Mouse (Mus musculus) heart, embryonic 12.5 days (tissue): ENCODE measurements around the gene Stxbp6. TPM values are rescaled to one million over a fixed set of nuclear protein-coding genes. Genes with fewer than 3 reads are reported as not detected.
"Not testable (repeated sequence)": the region's sequence is repeated elsewhere in the genome, so short reads cannot be mapped to it uniquely, and the experiment has no call there.

Experiments
- ATAC-seq: fragments of 200-750 bp; cut with Nextera tagmentation; 2 replicates; pipeline ENCODE4 v1.8.0; 2017; ENCODE audit warnings: moderate TSS enrichment, moderate library complexity; ENCODE audit not compliant: insufficient number of reproducible peaks, low FRiP score
- H3K27ac ChIP-seq: fragments of 300-500 bp; sonication (generic); 2 replicates; pipeline ENCODE4 v1.5.1; 2016; ENCODE audit warnings: mild to moderate bottlenecking, moderate library complexity; ENCODE audit not compliant: poor library complexity, severe bottlenecking
- H3K27me3 ChIP-seq: fragments of 300-500 bp; sonication (generic); replicated peaks from 2 replicates; pipeline ENCODE4 v1.6.1; 2016; ENCODE audit warnings: mild to moderate bottlenecking, moderate library complexity
- H3K36me3 ChIP-seq: fragments of 300-500 bp; sonication (generic); 2 replicates; pipeline ENCODE4 v1.6.1; 2016; ENCODE audit warnings: mild to moderate bottlenecking, moderate library complexity
- H3K4me1 ChIP-seq: fragments of 300-500 bp; sonication (generic); replicated peaks from 2 replicates; pipeline ENCODE4 v1.6.1; 2016; ENCODE audit warnings: mild to moderate bottlenecking
- H3K4me2 ChIP-seq: fragments of 300-500 bp; sonication (generic); 2 replicates; pipeline ENCODE4 v1.6.1; 2016; ENCODE audit warnings: mild to moderate bottlenecking, moderate library complexity
- H3K4me3 ChIP-seq: fragments of 300-500 bp; sonication (generic); 2 replicates; pipeline ENCODE4 v1.5.1; 2016; ENCODE audit warnings: mild to moderate bottlenecking
- H3K9ac ChIP-seq: fragments of 300-500 bp; sonication (generic); 2 replicates; pipeline ENCODE4 v1.6.1; 2016; ENCODE audit warnings: mild to moderate bottlenecking, moderate library complexity
- H3K9me3 ChIP-seq: fragments of 300-500 bp; sonication (generic); replicated peaks from 2 replicates; pipeline ENCODE4 v1.6.1; 2016; ENCODE audit warnings: mild to moderate bottlenecking, moderate library complexity
- WGBS: fragments of 180-500 bp; shearing (Covaris S2); methylation state at CpG from one replicate; pipeline ENCODE4 v1.1.7; 2016; 5-methylcytosine and 5-hydroxymethylcytosine counted together
- polyA plus RNA-seq: library from polyadenylated mRNA; unstranded; fragments of >200 nt; fragmentation: Nextera tagmentation; extraction: Ambion mirVana; gene quantifications from 2 replicates; pipeline ENCODE4 v1.2.1, GENCODE M21; 2016

Gene Stxbp6
- polyA plus RNA-seq, 1 experiment from 2014 or later = 14.4 TPM

DNA sequence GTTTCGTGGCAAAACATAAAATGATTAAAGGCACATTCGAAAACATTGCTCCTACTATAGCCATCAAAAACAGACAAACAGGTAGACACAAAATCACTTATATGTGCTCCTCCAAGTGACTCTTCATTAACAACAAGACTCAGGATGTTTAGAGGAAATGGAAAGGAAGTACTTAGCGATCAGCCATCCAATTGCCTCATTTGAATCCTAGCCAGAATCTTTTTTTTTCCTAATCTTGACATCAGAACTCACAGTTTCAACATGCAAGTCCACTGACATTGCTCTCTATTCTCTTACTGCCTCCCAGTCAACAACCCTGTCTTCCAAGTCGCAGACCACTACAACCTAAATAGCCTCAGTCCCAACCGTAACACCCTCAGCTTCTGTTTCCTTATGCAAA, 21.2 kb downstream of the Stxbp6 start:
- H3K27ac ChIP-seq = no peak overlapping the region
- H3K4me3 ChIP-seq = no peak overlapping the region
- 63% methylated on average over 5 of the region's 5 CpGs for WGBS
- H3K9ac ChIP-seq = no peak overlapping the region
- no peaks in the 10 kb centered on the region for H3K36me3 ChIP-seq
- no peak for ATAC-seq
- H3K4me2 ChIP-seq = no peak overlapping the region
- H3K27me3 ChIP-seq = no peaks in the 10 kb centered on the region
- no peaks in the 10 kb centered on the region for H3K9me3 ChIP-seq
- H3K4me1 ChIP-seq = peaks cover 15% of the 10 kb centered on the region; the same call in 1 of the 2 replicates

DNA sequence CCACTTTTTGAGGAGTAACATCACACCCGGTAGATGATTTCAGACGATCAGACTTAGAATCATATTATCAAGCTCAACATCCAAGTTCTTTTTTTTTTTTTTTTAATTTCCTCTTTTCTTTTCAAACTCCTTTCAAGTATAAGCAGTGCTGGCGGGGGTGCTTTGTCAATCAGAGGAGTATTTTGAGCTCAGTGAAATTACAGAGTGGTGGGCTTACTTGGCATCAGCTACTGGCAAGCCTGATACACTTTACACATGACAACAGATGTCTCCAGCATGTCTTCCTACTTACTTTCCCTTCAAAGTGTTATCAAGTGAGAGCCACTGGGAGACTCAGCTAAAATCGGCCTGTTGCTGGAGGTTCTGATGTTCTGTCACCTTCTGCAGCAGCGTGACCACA, 21.6 kb downstream of the Stxbp6 start:
- no peak for ATAC-seq

GRCm38 (mm10) chr12:45049894-45050293, 24.6 kb downstream of the Stxbp6 start:
- no peaks in the 10 kb centered on the region for H3K36me3 ChIP-seq
- 64% methylated on average over 9 of the region's 9 CpGs for WGBS
- peaks cover 16% of the 10 kb centered on the region for H3K4me1 ChIP-seq
- no peaks in the 10 kb centered on the region for H3K9me3 ChIP-seq
- H3K9ac ChIP-seq = no peak overlapping the region
- no peak overlapping the region for H3K4me2 ChIP-seq
- no peak overlapping the region for H3K4me3 ChIP-seq
- ATAC-seq = no peak
- no peaks in the 10 kb centered on the region for H3K27me3 ChIP-seq
- no peak overlapping the region for H3K27ac ChIP-seq

More for the DNA sequence above, 21.6 kb downstream of the Stxbp6 start:
- Histone ChIP-seq H3K27ac (no peak overlapping the region), H3K9ac (no peak overlapping the region), H3K4me3 (no peak overlapping the region), H3K4me1 (peaks cover 15% of the 10 kb centered on the region; the same call in 1 of the 2 replicates), H3K9me3 (no peaks in the 10 kb centered on the region), H3K4me2 (no peak overlapping the region), H3K27me3 (no peaks in the 10 kb centered on the region), H3K36me3 (no peaks in the 10 kb centered on the region)
- 66% methylated on average over 5 of the region's 5 CpGs for WGBS

- H3K4me2 ChIP-seq = not testable (repeated sequence)
- 29% methylated on average over 9 of the region's 9 CpGs for WGBS
These were observed 26.8 kb downstream of the Stxbp6 start for GRCm38 (mm10) chr12:45047711-45048110.

DNA sequence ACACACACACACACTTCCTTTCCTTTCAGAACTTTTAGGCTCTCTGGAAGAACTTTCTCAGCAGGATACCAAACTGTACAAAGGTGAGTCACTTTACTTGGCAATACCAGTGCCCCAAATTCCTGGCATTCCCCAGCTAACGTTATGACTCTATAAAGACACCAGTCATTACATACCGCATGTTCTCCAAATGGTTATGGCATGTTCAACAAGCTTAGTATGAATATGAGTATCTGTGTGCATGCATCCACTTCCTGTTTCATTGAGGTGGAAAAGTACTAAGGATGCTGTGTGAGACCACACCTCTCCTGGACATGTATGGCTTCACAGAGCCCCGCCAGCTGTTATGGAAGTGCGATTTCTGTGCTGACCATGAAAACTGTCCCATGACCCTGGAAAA, 27.3 kb downstream of the Stxbp6 start:
- Histone ChIP-seq H3K27me3 (no peaks in the 10 kb centered on the region), H3K9me3 (no peaks in the 10 kb centered on the region), H3K9ac (no peak overlapping the region), H3K4me3 (no peak overlapping the region), H3K36me3 (no peaks in the 10 kb centered on the region), H3K4me1 (peaks cover 20% of the 10 kb centered on the region), H3K27ac (no peak overlapping the region), H3K4me2 (no peak overlapping the region)
- ATAC-seq = no peak
- 64% methylated on average over 4 of the region's 4 CpGs for WGBS

More at GRCm38 (mm10) chr12:45047711-45048110, 26.8 kb downstream of the Stxbp6 start:
- H3K4me3 ChIP-seq, H3K36me3 ChIP-seq, H3K27me3 ChIP-seq, H3K9me3 ChIP-seq, ATAC-seq, H3K27ac ChIP-seq, H3K9ac ChIP-seq: not testable (repeated sequence)
- peaks cover 15% of the 10 kb centered on the region for H3K4me1 ChIP-seq

DNA sequence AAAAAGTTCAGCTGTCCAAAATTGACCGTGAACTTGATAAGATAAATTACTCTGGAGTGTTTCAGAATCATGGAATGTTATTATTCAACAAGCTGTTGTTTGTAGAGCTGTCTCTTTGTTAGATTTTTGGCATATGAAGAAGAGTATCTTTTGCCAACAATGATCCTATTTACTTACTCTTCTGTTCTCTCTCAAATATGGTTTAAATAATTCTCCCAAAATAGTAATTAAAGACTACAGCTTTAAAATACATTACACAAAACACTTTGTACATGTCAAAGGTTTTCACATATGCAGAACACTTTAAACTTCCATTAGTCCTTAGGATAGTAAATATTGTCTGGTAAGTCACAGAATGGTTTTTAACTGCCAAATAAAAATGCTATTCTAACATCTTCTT, 29.9 kb downstream of the Stxbp6 start:
- H3K4me1 ChIP-seq = peaks cover 29% of the 10 kb centered on the region
- H3K36me3 ChIP-seq = no peaks in the 10 kb centered on the region
- no peaks in the 10 kb centered on the region for H3K27me3 ChIP-seq
- no peak overlapping the region for H3K9ac ChIP-seq
- no peaks in the 10 kb centered on the region for H3K9me3 ChIP-seq
- H3K4me3 ChIP-seq = no peak overlapping the region
- ATAC-seq = no peak
- H3K27ac ChIP-seq = no peak overlapping the region
- WGBS = 37% methylated on average over 1 of the region's 1 CpGs
- H3K4me2 ChIP-seq = no peak overlapping the region

DNA sequence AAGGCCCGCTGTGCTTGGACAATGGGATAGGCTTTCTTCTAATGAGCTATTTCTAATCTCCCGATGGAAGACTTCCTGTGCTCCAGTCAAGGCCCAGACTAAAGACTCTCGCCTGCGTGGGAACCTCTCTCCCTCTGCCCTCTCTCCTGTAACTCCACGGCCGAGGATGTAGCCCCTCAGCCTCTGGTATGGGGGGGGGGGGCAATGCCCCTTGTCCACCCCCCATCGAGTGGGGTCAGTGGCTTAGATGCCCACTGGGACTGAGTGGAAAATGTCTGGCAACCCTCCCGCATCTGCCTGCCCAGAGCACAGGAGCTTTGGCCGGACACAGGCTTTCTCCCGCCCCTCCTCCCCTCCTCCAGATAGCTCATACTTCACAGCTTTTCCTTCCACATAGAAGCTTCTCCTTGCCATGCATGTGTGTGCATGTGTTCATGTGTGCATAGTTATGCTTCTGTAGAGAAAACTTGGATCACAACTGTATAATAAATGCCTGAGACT, 31.9 kb downstream of the Stxbp6 start:
- WGBS = 37% methylated on average over 10 of the region's 10 CpGs
- Histone ChIP-seq H3K9me3 (no peaks in the 10 kb centered on the region), H3K27me3 (no peaks in the 10 kb centered on the region), H3K36me3 (no peaks in the 10 kb centered on the region), H3K4me2 (peak overlapping the region; percentile 35), H3K4me1 (peaks cover 29% of the 10 kb centered on the region), H3K27ac (peak overlapping the region; percentile 71), H3K9ac (no peak overlapping the region), H3K4me3 (no peak overlapping the region)
- ATAC-seq = peak; percentile 72; the same call in 1 of the 2 replicates

DNA sequence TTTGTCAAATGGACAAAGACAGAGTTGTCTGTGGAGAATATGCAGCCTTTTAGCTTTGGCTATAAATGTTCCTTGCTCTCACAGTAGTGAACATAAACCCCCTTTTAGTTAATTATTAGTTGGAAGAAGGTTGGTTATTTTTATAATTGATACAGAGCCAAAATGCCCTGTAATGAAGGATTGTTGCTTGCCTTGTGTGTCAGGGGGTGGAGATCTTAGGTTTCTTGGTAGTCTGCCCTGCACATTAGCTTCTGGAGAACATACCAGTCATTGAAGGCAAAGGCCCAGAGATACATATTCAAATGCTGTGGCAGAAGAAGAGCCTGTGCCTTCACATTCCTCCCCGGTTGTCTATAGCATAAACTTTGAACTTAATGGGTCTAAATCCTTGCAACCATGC, 37.0 kb downstream of the Stxbp6 start:
- no peak overlapping the region for H3K9ac ChIP-seq
- peaks cover 12% of the 10 kb centered on the region for H3K4me1 ChIP-seq
- no peak overlapping the region for H3K4me2 ChIP-seq
- H3K27me3 ChIP-seq = no peaks in the 10 kb centered on the region
- WGBS = 78% methylated on average over 1 of the region's 1 CpGs
- no peak overlapping the region for H3K27ac ChIP-seq
- ATAC-seq = no peak
- H3K36me3 ChIP-seq = no peaks in the 10 kb centered on the region
- H3K9me3 ChIP-seq = no peaks in the 10 kb centered on the region
- no peak overlapping the region for H3K4me3 ChIP-seq

DNA sequence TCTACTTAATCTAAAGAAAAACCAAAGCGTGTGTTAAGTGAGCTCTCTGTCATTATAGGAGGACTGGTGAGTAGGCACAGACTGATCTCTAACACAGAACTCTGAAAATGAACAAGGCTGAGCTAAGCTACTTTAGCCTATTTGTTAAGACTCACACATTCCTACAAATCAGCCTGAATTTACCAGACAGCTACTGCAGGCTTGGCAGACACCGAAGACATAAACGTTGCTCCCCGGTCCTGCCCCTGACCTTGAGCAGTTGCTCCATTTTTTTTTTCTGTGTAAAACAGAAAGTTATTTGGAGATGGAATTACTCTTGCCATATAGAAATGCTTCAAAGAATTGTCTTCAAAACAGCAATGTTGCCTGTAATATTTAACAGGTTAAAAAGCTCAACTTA, 37.4 kb downstream of the Stxbp6 start:
- Histone ChIP-seq H3K9ac (no peak overlapping the region), H3K36me3 (no peaks in the 10 kb centered on the region), H3K9me3 (no peaks in the 10 kb centered on the region), H3K27ac (no peak overlapping the region), H3K4me1 (peaks cover 8% of the 10 kb centered on the region), H3K4me3 (no peak overlapping the region), H3K27me3 (no peaks in the 10 kb centered on the region), H3K4me2 (no peak overlapping the region)
- WGBS = 77% methylated on average over 4 of the region's 4 CpGs
- ATAC-seq = no peak

- Histone ChIP-seq H3K36me3 (no peaks in the 10 kb centered on the region), H3K27ac (no peak overlapping the region), H3K4me1 (no peaks in the 10 kb centered on the region), H3K9me3 (no peaks in the 10 kb centered on the region), H3K4me3 (no peak overlapping the region), H3K4me2 (no peak overlapping the region), H3K27me3 (no peaks in the 10 kb centered on the region), H3K9ac (no peak overlapping the region)
- ATAC-seq = no peak
- WGBS = 89% methylated on average over 3 of the region's 3 CpGs
These were observed 43.8 kb downstream of the Stxbp6 start for GRCm38 (mm10) chr12:45030681-45031080.

- Histone ChIP-seq H3K27me3 (no peaks in the 10 kb centered on the region), H3K9me3 (no peaks in the 10 kb centered on the region), H3K36me3 (no peaks in the 10 kb centered on the region), H3K4me2 (no peak overlapping the region), H3K4me3 (no peak overlapping the region), H3K4me1 (no peaks in the 10 kb centered on the region), H3K9ac (no peak overlapping the region), H3K27ac (no peak overlapping the region)
- 76% methylated on average over 1 of the region's 1 CpGs for WGBS
- no peak for ATAC-seq
These were observed 48.2 kb downstream of the Stxbp6 start for GRCm38 (mm10) chr12:45026347-45026746.

DNA sequence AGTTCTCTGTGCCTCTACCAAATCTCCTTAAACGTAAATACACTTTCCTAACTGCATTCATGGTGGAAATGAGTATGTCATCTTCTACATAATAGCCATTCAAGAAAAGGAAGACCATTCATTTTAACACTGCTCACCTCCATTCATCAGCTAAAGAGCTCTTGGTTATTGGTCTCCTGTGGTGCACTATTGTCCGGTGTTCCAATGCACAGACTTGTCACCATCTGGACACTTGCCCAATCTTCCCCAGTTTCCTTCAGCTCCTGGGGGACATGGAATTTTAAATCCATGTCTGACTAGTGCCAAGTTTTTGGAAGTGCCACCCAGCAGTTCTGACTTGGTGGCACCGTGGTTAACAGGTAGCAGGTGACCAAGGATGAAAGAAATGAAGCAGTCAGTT, 54.5 kb downstream of the Stxbp6 start:
- WGBS = 84% methylated on average over 3 of the region's 3 CpGs
- no peaks in the 10 kb centered on the region for H3K27me3 ChIP-seq
- ATAC-seq = no peak

More for the DNA sequence above, 54.5 kb downstream of the Stxbp6 start:
- H3K4me1 ChIP-seq = 0 out of 2 replicates have a peak, but pooled peaks cover 3% of the 10 kb centered on the region
- no peak overlapping the region for H3K9ac ChIP-seq
- H3K4me2 ChIP-seq = no peak overlapping the region
- no peaks in the 10 kb centered on the region for H3K9me3 ChIP-seq
- H3K36me3 ChIP-seq = no peaks in the 10 kb centered on the region
- no peak overlapping the region for H3K27ac ChIP-seq
- H3K4me3 ChIP-seq = no peak overlapping the region
